Mouse (Mus musculus) liver, adult 2 months (tissue): ENCODE measurements around the gene Txnrd2.

Experiments used
- CTCF ChIP-seq: fragments of 200-500 bp; IDR thresholded peaks from 2 replicates; pipeline ENCODE4 v1.5.1; 2011; ENCODE audit warnings: low read depth, low read length, control low read depth
- POLR2A ChIP-seq: fragments of 200-500 bp; IDR thresholded peaks from 2 replicates; pipeline ENCODE4 v1.6.1; 2011; ENCODE audit warnings: low read length, control low read depth; ENCODE audit not compliant: insufficient read depth; ENCODE audit errors: extremely low read depth

DNA sequence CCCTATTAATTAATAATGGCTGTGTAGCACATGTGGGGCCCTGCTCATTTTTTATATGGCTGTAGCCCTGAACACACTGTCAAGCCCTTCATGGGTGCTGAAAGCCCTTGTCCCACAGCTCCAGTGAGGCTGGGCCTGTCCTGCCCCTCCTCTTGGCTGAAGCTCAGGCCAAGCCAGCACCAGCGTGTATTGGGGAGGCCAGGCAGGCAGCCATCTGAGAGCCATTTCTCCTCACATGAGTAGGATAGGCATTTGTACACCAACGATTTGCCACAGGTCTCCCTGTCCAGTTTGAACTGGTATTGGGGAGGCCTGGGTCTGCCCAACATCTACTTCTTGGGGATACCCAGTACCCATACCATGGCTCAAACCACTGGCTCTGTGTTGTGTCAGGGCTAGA lies 47.8 kb downstream of the Txnrd2 start:
- TF ChIP-seq CTCF = no peak
- TF ChIP-seq POLR2A = no peak
